Mouse (Mus musculus) T-helper 2 cell (primary cell): ENCODE measurements around the gene Gm8068.

Experiments used
- in situ Hi-C: fragments of 300-600 bp; cut with MboI, MseI; formaldehyde crosslinking; loops from one replicate; pipeline ENCODE4 v1.15.1; 2025; ENCODE audit warnings: high pct_unique_total_duplicates

The Gm8068 gene

GRCm38 (mm10) chr14:41701785-41702184 lies at the start of gene Gm8068:
Gene Gm8068 (minus strand): TSS chr14:41701885.
- in situ Hi-C loops, result loop anchor here (25.0 kb wide), 1 partner anchor 436 kb away; no protein-coding TSS in a partner anchor

- in situ Hi-C loops, result loop anchor here (25.0 kb wide), 1 partner anchor 113 kb away; the partner anchor contains the start of gene Gm3676
These were observed 48.8 kb upstream of the Gm8068 start, which contains the start of gene Gm7929 for GRCm38 (mm10) chr14:41750514-41750913. Gene Gm7929 (minus strand): TSS chr14:41750614.

DNA sequence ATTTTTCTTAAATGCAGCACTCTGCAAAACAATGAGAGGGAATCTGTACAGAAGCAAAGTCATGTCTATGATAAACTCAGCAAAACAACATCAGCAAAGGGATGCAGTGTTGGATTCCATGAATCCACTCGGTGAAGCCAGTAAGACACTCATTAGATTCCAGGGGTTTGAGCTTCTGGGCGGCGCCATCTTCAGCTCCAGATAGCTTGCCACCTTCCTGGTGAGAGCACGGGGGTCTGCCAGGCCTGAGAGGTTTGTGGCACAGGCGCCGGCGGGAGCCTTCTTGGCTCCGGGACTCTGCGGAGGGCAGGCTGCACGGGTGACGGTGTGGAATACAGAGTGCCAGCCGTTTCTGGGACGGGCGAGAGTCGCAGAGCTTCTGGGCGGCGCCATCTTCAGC lies 21.8 kb upstream of the Gm8068 start:
- in situ Hi-C loops, result loop anchor here (25.0 kb wide), 1 partner anchor 414 kb away; no protein-coding TSS in a partner anchor

DNA sequence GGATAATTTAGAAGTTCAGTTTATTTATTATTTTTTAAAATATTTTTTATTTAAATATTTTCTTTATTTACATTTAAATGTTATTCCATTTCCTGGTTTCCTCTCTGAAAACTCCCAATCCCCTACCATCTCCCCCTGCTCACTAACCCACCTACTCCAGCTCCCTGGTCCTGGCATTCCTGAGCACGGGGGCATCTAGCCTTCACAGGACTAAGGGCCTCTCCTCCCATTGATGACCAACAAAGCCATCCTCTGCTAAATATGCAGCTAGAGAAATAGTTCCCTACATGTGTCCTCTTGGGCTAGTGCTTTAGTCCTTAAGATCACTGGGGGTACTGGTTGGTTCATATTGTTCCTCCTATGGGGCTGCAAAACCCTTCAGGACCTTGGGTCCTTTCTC lies 15.5 kb upstream of the Gm8068 start:
- in situ Hi-C loops, result loop anchor here (25.0 kb wide), 1 partner anchor 420 kb away; no protein-coding TSS in a partner anchor

DNA sequence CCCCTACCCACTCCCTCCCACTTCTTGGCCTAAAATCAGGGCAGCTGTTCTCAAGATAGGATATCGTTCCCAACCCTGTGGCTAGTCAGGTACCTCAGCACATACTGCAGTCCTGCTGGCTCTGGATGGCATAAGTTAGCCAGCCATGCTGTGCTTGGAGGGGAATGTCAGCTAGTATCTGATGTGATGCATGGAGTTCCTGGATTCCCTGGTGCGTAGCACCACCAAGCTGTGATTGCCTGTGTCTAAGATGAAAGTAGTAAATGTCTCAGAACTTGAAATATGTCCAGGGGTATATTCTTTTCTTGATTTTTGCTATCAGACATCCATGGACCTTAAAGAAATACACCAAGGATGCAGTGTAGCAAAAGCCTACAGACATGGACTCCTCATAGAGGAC lies 53.5 kb downstream of the Gm8068 start:
- in situ Hi-C loops, result loop anchor here (25.0 kb wide), 2 partner anchors 114 to 1364 kb away; partner anchors contain the start of genes Gm10376, Gm47189 and Gm7929
